Mouse (Mus musculus): ENCODE results near the gene Noc2l.

The Noc2l gene

GRCm38 (mm10) chr4:156216196-156216595 is 19.6 kb upstream of the Noc2l start:
- no peak for DNase-seq (ENCODE audit: low spot score in 2 of 2)

GRCm38 (mm10) chr4:156217022-156217669 is 18.7 kb upstream of the Noc2l start:
- no peak for DNase-seq (ENCODE audit: low spot score in 2 of 2)

GRCm38 (mm10) chr4:156217838-156218237 is 18.0 kb upstream of the Noc2l start:
- no peak for DNase-seq (ENCODE audit: low spot score in 2 of 2)

GRCm38 (mm10) chr4:156219936-156220335 is 15.9 kb upstream of the Noc2l start:
- no peak for DNase-seq (ENCODE audit: low spot score in 2 of 2)

GRCm38 (mm10) chr4:156224276-156224675 is 11.5 kb upstream of the Noc2l start:
- no peak for DNase-seq (ENCODE audit: low spot score in 2 of 2)

GRCm38 (mm10) chr4:156227752-156228392 is 7.9 kb upstream of the Noc2l start:
- DNase-seq (ENCODE audit: low spot score in 2 of 2): no peak

- no peak for DNase-seq (ENCODE audit: low spot score in 2 of 2)
Observed at GRCm38 (mm10) chr4:156228393-156229024, 7.3 kb upstream of the Noc2l start.

GRCm38 (mm10) chr4:156234021-156234501 is 1.7 kb upstream of the Noc2l start:
- DNase-seq (ENCODE audit: low spot score in 2 of 2): no peak

- DNase-seq (ENCODE audit: low spot score in 2 of 2): peak; percentile 53 to 69
Observed at GRCm38 (mm10) chr4:156234701-156235213, 1.1 kb upstream of the Noc2l start, which contains the start of gene Plekhn1. Plekhn1 (minus strand) TSS chr4:156234857.

- no peak for DNase-seq (ENCODE audit: low spot score in 2 of 2)
Observed at GRCm38 (mm10) chr4:156235360-156235770, 445 bp upstream of the Noc2l start.

- no peak for DNase-seq (ENCODE audit: low spot score in 2 of 2)
Observed at GRCm38 (mm10) chr4:156236651-156237447, 1.0 kb downstream of the Noc2l start.

GRCm38 (mm10) chr4:156249567-156249966 is 13.8 kb downstream of the Noc2l start:
- no peak for DNase-seq (ENCODE audit: low spot score in 2 of 2)

GRCm38 (mm10) chr4:156251081-156251480 is 15.3 kb downstream of the Noc2l start:
- DNase-seq (ENCODE audit: low spot score in 2 of 2): no peak

GRCm38 (mm10) chr4:156252140-156252539 is 16.3 kb downstream of the Noc2l start:
- DNase-seq (ENCODE audit: low spot score in 2 of 2): no peak

GRCm38 (mm10) chr4:156252619-156253018 is 16.8 kb downstream of the Noc2l start:
- no peak for DNase-seq (ENCODE audit: low spot score in 2 of 2)

- no peak for DNase-seq (ENCODE audit: low spot score in 2 of 2)
Observed at GRCm38 (mm10) chr4:156253043-156253442, 17.2 kb downstream of the Noc2l start.

GRCm38 (mm10) chr4:156254361-156255077 is 18.7 kb downstream of the Noc2l start:
- DNase-seq (ENCODE audit: low spot score in 2 of 2): peak in 1 of 2 experiments; percentile 38

- peak; percentile 10 to 26 for DNase-seq (ENCODE audit: low spot score in 2 of 2)
Observed at GRCm38 (mm10) chr4:156255078-156255839, 19.4 kb downstream of the Noc2l start, which contains the start of gene Samd11. Samd11 (minus strand) TSS chr4:156255657.
